Mouse (Mus musculus) olfactory bulb, adult 2 months (tissue): Measurements from ENCODE around the gene Ppp2r5c.

ENCODE experiments used
- CTCF ChIP-seq: fragments of 200-500 bp; IDR thresholded peaks from 2 replicates; pipeline ENCODE4 v1.5.1; 2012; ENCODE audit warnings: low read depth, mild to moderate bottlenecking, low read length, moderate library complexity; ENCODE audit not compliant: insufficient read depth
- POLR2A ChIP-seq: fragments of 200-500 bp; IDR thresholded peaks from 2 replicates; pipeline ENCODE4 v1.6.1; 2012; ENCODE audit warnings: mild to moderate bottlenecking, low read depth, low read length, moderate library complexity; ENCODE audit not compliant: insufficient read depth

DNA sequence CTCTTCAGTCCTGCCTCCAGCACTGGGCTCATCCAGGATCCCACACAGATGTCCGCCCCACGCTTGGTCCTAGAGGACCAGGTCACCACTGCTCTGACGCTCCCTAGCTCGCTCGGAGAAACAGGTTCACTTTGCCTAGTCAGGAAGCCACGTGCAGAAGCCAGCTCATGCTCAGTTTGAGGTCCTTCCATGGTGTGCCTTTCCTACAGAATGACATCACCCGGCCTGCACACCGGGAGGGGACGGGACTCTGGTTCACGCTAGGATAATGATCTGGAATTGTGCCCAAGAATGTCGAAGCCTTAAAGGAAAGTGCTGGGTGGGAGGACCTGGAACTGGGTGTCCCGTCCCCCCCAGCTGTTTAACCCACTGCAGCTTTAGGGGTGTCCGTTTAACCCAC, 105.2 kb downstream of the Ppp2r5c start:
- TF ChIP-seq POLR2A (no peak), CTCF (no peak)
